Mouse (Mus musculus): Measurements from ENCODE around the gene Gm11634.
"Not testable (repeated sequence)": the region's sequence is repeated elsewhere in the genome, so short reads cannot be mapped to it uniquely, and the experiment has no call there.

Gm11634 gene

GRCm38 (mm10) chr11:101616948-101617767, 18.1 kb upstream of the Gm11634 start:
- DNase-seq (ENCODE audit: inconsistent ontology term), result no peak

GRCm38 (mm10) chr11:101616104-101616503, 17.0 kb upstream of the Gm11634 start:
- DNase-seq (ENCODE audit: inconsistent ontology term), result no peak

GRCm38 (mm10) chr11:101615380-101615779, 16.3 kb upstream of the Gm11634 start:
- DNase-seq (ENCODE audit: inconsistent ontology term), result no peak

GRCm38 (mm10) chr11:101614116-101614515, 15.1 kb upstream of the Gm11634 start:
- no peak for DNase-seq (ENCODE audit: inconsistent ontology term)

GRCm38 (mm10) chr11:101613596-101613995, 14.5 kb upstream of the Gm11634 start:
- DNase-seq (ENCODE audit: inconsistent ontology term), result no peak

GRCm38 (mm10) chr11:101610445-101610844, 11.4 kb upstream of the Gm11634 start:
- DNase-seq (ENCODE audit: inconsistent ontology term), result no peak

- DNase-seq (ENCODE audit: inconsistent ontology term), result not testable (repeated sequence)
Observed at GRCm38 (mm10) chr11:101607134-101607533, 8.1 kb upstream of the Gm11634 start.

GRCm38 (mm10) chr11:101604531-101605453, 5.7 kb upstream of the Gm11634 start:
- peak; percentile 74 for DNase-seq (ENCODE audit: inconsistent ontology term)

GRCm38 (mm10) chr11:101604116-101604515, 5.1 kb upstream of the Gm11634 start:
- no peak for DNase-seq (ENCODE audit: inconsistent ontology term)

- peak; percentile 52 for DNase-seq (ENCODE audit: inconsistent ontology term)
Observed at GRCm38 (mm10) chr11:101602491-101602890, 3.4 kb upstream of the Gm11634 start.

- no peak for DNase-seq (ENCODE audit: inconsistent ontology term)
Observed at GRCm38 (mm10) chr11:101589989-101590624, 8.9 kb downstream of the Gm11634 start.

- peak; percentile 7 for DNase-seq (ENCODE audit: inconsistent ontology term)
Observed at GRCm38 (mm10) chr11:101589444-101589843, 9.6 kb downstream of the Gm11634 start.

GRCm38 (mm10) chr11:101588868-101589267, 10.2 kb downstream of the Gm11634 start:
- DNase-seq (ENCODE audit: inconsistent ontology term), result no peak

- DNase-seq (ENCODE audit: inconsistent ontology term), result no peak
Observed at GRCm38 (mm10) chr11:101587676-101588075, 11.4 kb downstream of the Gm11634 start.

GRCm38 (mm10) chr11:101585805-101586204, 13.3 kb downstream of the Gm11634 start:
- no peak for DNase-seq (ENCODE audit: inconsistent ontology term)

GRCm38 (mm10) chr11:101585031-101585430, 14.0 kb downstream of the Gm11634 start:
- DNase-seq (ENCODE audit: inconsistent ontology term), result not testable (repeated sequence)

GRCm38 (mm10) chr11:101583205-101583604, 15.9 kb downstream of the Gm11634 start:
- no peak for DNase-seq (ENCODE audit: inconsistent ontology term)

- DNase-seq (ENCODE audit: inconsistent ontology term), result peak; percentile 83
Observed at GRCm38 (mm10) chr11:101582054-101583035, 16.7 kb downstream of the Gm11634 start, which contains the start of gene Tmem106a. Gene Tmem106a (plus strand): TSS chr11:101582242.

- no peak for DNase-seq (ENCODE audit: inconsistent ontology term)
Observed at GRCm38 (mm10) chr11:101581081-101581764, 17.8 kb downstream of the Gm11634 start.

GRCm38 (mm10) chr11:101576116-101576515, 22.9 kb downstream of the Gm11634 start:
- no peak for DNase-seq (ENCODE audit: inconsistent ontology term)

Data from Muller cell, postnatal 12 days (primary cell).